Mouse (Mus musculus) midbrain, postnatal 0 days (tissue): ENCODE measurements at regions not wholly inside any gene's neighbourhood (a gene's known extent, or its start where the extent isn't known, plus 50 kb on each side); places are given as distances from the start of the nearest gene placed in this dataset.

Source experiments
- ATAC-seq: fragments of 200-750 bp; cut with Nextera tagmentation; 2 replicates; pipeline ENCODE4 v1.8.0; 2017; ENCODE audit warnings: moderate number of reproducible peaks, mild to moderate bottlenecking, moderate TSS enrichment, moderate library complexity; ENCODE audit not compliant: low FRiP score
- DNase-seq: peaks from one replicate; pipeline ENCODE4 v3.0.0-alpha.2; 2015; ENCODE audit warnings: low spot score
- H3K27ac ChIP-seq: fragments of 300-500 bp; sonication (generic); 2 replicates; pipeline ENCODE4 v1.5.1; 2014; ENCODE audit warnings: low read depth, mild to moderate bottlenecking, low read length, mixed read lengths
- H3K27me3 ChIP-seq: fragments of 300-500 bp; sonication (generic); 2 replicates; pipeline ENCODE4 v1.6.1; 2014; ENCODE audit warnings: low read length, control low read depth, mixed read lengths; ENCODE audit not compliant: insufficient read depth
- H3K36me3 ChIP-seq: fragments of 300-500 bp; sonication (generic); 2 replicates; pipeline ENCODE4 v1.6.1; 2014; ENCODE audit warnings: low read length, control low read depth, mixed read lengths; ENCODE audit not compliant: insufficient read depth
- H3K4me1 ChIP-seq: fragments of 300-500 bp; sonication (generic); 2 replicates; pipeline ENCODE4 v1.6.1; 2014; ENCODE audit warnings: mild to moderate bottlenecking, control low read depth, antibody characterized with exemption, low read length, mixed read lengths; ENCODE audit not compliant: insufficient read depth
- H3K4me2 ChIP-seq: fragments of 300-500 bp; sonication (generic); 2 replicates; pipeline ENCODE4 v1.6.1; 2014; ENCODE audit warnings: low read depth, mild to moderate bottlenecking, low read length, mixed read lengths; ENCODE audit not compliant: poor library complexity, severe bottlenecking
- H3K4me3 ChIP-seq: fragments of 300-500 bp; sonication (generic); 2 replicates; pipeline ENCODE4 v1.5.1; 2014; ENCODE audit warnings: low read depth, mild to moderate bottlenecking, low read length, moderate library complexity
- H3K9ac ChIP-seq: fragments of 300-500 bp; sonication (generic); replicated peaks from 2 replicates; pipeline ENCODE4 v1.6.1; 2014; ENCODE audit warnings: mild to moderate bottlenecking, low read length, moderate library complexity, mixed read lengths; ENCODE audit not compliant: poor library complexity, severe bottlenecking
- H3K9me3 ChIP-seq: fragments of 300-500 bp; sonication (generic); 2 replicates; pipeline ENCODE4 v1.6.1; 2016; ENCODE audit warnings: low read length, control low read depth
- CTCF ChIP-seq: IDR thresholded peaks from 2 replicates; pipeline ENCODE4 v1.5.1; 2016; ENCODE audit warnings: antibody characterized with exemption, mild to moderate bottlenecking
- WGBS: fragments of 180-500 bp; shearing (Covaris S2); extraction: QIAGEN DNeasy Blood & Tissue Kit; methylation state at CpG from one replicate; pipeline ENCODE4 v1.1.7; 2014; 5-methylcytosine and 5-hydroxymethylcytosine counted together

DNA sequence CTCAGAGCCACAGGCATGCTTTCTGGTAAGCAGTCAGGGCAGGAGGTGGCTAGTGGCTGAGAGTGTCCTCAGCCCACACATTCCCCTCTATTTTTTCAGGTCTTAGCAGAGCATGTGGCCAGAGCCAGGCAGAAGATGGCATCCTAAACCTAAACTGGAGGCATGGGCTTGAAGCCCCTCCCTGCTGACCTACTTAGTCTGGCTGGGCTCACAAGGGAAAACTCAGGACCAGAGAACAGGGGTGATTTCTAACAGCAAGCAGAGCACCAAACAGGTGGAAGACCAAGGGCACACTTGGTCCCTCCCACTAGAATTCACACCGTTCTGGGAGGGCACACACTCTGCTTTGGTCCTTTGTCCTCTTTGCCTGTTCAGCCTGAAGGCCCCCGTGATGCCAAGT lies 246.6 kb upstream of the Trpc7 start:
- ATAC-seq (no peak), DNase-seq (peak; percentile 37)
- H3K4me3 ChIP-seq = no peak overlapping the region
- H3K4me2 ChIP-seq = no peak overlapping the region
- H3K27ac ChIP-seq = no peak overlapping the region; the same call in 1 of the 2 replicates
- WGBS = 17% methylated on average over 2 of the region's 2 CpGs
- no peaks in the 10 kb centered on the region for H3K36me3 ChIP-seq
- TF ChIP-seq CTCF = no peak
- H3K4me1 ChIP-seq = peaks cover 5% of the 10 kb centered on the region; the same call in 1 of the 2 replicates
- no peaks in the 10 kb centered on the region for H3K9me3 ChIP-seq
- H3K9ac ChIP-seq = no peak overlapping the region
- H3K27me3 ChIP-seq = no peaks in the 10 kb centered on the region

DNA sequence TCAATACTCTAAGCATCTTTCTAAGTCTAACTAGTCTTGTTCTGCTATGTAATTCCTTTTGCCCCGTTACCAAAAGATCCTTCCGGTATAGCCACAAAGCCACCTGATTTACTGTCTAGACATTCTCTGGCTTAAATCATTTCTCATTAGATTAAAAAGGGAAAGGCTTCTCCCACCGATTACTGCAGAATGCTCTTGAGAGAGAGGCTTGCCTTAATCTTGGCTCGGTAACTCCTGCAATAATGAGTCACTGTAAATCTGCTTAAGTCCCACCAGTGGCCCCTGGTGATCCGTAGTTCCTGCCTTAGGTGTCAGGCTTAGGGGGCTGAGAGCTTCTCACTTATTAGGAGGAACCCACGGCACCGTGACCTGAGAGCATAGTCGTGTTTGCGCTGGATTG lies 220.1 kb upstream of the Trpc7 start:
- no peak overlapping the region for H3K27ac ChIP-seq
- no peak overlapping the region for H3K4me3 ChIP-seq
- DNase-seq (no peak), ATAC-seq (no peak)
- no peaks in the 10 kb centered on the region for H3K4me1 ChIP-seq
- H3K36me3 ChIP-seq = no peaks in the 10 kb centered on the region
- TF ChIP-seq CTCF = no peak
- no peaks in the 10 kb centered on the region for H3K27me3 ChIP-seq
- H3K4me2 ChIP-seq = no peak overlapping the region
- WGBS = 33% methylated on average over 9 of the region's 9 CpGs
- no peak overlapping the region for H3K9ac ChIP-seq
- H3K9me3 ChIP-seq = no peaks in the 10 kb centered on the region

DNA sequence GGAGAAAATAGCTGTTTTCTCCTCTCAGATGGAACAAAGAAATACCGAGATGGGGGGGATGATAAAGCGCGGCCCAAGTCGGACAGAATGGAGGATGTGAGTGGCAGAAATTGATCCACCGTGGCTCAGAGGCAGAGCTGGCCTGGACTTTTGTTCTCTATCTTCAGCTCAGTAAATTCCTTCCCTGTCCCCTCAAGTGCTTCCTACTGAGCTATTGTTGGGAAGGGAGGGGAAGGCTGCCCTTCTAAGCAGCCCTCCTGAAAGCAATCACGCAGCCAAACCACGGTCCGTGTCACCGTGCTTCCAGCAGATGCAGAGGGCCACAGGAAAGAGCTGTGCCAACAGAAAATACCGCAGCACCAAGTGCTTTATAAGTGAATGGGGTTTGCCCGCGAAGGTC lies 212.2 kb upstream of the Trpc7 start:
- H3K4me3 ChIP-seq = no peak overlapping the region

DNA sequence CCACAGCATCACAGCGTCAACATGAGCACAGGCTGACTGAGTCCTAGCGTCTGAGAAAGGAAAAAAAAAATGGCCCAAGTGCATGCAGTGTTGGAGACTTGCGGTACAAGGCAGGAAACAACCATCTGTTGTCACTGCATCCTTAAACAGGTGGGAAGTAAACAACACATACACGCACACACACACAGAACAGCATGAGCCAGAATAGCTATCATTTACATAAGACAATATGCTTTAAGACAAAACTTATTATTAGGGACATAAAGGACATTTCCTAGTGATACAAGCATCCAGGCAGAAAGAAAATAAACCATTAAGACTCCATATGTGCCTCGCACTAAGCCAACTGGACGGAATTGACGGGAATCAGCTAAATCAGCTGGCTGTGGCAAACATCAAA lies 203.8 kb upstream of the Trpc7 start:
- no peak for TF ChIP-seq CTCF
- Histone ChIP-seq H3K4me2 (no peak overlapping the region), H3K9me3 (no peaks in the 10 kb centered on the region), H3K27ac (no peak overlapping the region), H3K36me3 (no peaks in the 10 kb centered on the region), H3K4me3 (no peak overlapping the region), H3K4me1 (no peaks in the 10 kb centered on the region), H3K9ac (no peak overlapping the region), H3K27me3 (no peaks in the 10 kb centered on the region)
- WGBS = 89% methylated on average over 7 of the region's 7 CpGs
- ATAC-seq (no peak), DNase-seq (no peak)

More for the DNA sequence above, 212.2 kb upstream of the Trpc7 start:
- H3K27ac ChIP-seq = no peak overlapping the region
- no peak for TF ChIP-seq CTCF
- peaks cover 9% of the 10 kb centered on the region; the same call in 1 of the 2 replicates for H3K4me1 ChIP-seq
- H3K9me3 ChIP-seq = no peaks in the 10 kb centered on the region
- H3K4me2 ChIP-seq = no peak overlapping the region
- H3K27me3 ChIP-seq = no peaks in the 10 kb centered on the region
- DNase-seq (no peak), ATAC-seq (no peak)
- WGBS = 4% methylated on average over 12 of the region's 12 CpGs
- no peaks in the 10 kb centered on the region for H3K36me3 ChIP-seq
- no peak overlapping the region; the same call in 1 of the 2 replicates for H3K9ac ChIP-seq

DNA sequence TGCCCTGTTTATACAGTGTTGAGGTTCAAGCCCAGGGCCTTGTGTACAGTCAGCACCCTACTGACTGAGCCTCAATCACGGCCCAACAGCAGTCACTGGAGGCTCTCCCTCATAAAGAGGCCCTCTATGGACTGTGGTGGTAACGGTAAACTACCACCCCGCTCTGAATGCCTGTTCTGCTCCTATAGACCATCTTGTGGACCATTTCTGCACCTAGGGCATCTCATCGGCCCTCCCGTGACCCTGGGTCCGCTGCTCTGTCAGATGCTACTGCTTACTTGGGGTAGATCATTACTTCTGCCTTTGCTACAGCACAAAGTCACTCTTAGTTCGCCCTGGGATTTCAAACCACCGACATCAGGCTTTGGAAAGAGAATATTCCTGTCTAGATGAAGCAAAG lies 196.1 kb upstream of the Trpc7 start:
- no peak overlapping the region for H3K4me3 ChIP-seq
- WGBS = 93% methylated on average over 8 of the region's 8 CpGs
- no peaks in the 10 kb centered on the region for H3K36me3 ChIP-seq
- no peak overlapping the region for H3K27ac ChIP-seq
- no peaks in the 10 kb centered on the region for H3K4me1 ChIP-seq
- ATAC-seq = no peak
- no peak overlapping the region for H3K4me2 ChIP-seq
- TF ChIP-seq CTCF = no peak
- H3K9me3 ChIP-seq = no peaks in the 10 kb centered on the region
- H3K27me3 ChIP-seq = no peaks in the 10 kb centered on the region
- no peak overlapping the region for H3K9ac ChIP-seq
- DNase-seq = no peak

DNA sequence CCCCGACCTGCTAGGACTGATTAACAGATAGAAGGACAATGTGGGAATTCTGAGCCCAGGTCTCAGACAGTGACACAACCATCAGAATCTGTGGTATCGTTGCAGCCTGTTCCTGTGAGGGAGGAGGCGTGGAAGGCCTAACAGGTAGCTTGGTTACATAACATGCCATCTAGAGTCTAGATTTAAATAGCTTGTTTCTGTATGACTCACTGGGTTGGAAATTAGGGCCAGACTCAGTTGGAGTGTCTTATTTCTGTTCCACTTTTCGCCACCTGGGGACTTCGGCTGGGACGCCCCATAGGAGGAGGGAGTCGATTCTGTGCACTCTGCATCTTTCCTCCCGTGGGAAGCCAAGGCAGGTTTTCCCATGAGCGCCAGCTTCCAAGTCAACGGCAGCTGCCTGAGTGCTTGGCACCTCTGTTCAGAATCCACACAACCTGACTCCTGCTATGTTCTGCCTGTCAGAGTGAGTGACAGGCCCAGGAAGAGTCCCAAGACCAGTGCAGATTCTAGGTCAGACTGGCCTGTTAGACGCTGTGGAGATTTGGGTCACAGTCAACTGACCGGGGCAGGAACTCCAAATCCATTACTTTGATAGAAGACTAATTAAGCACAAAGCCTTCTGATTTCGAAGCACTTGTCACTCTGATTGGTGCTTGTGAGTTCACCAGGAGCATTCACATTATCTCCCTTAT lies 193.7 kb upstream of the Trpc7 start:
- H3K4me2 ChIP-seq = no peak overlapping the region
- no peaks in the 10 kb centered on the region for H3K9me3 ChIP-seq
- ATAC-seq = no peak
- H3K4me3 ChIP-seq = no peak overlapping the region
- 86% methylated on average over 13 of the region's 13 CpGs for WGBS
- no peaks in the 10 kb centered on the region for H3K4me1 ChIP-seq
- H3K9ac ChIP-seq = no peak overlapping the region
- H3K36me3 ChIP-seq = no peaks in the 10 kb centered on the region
- TF ChIP-seq CTCF = no peak
- no peak for DNase-seq
- no peak overlapping the region for H3K27ac ChIP-seq
- no peaks in the 10 kb centered on the region for H3K27me3 ChIP-seq
